Mouse (Mus musculus) heart, embryonic 15.5 days (tissue): ENCODE measurements around the gene Lamp5. TPM values are rescaled to one million over a fixed set of nuclear protein-coding genes. Genes with fewer than 3 reads are reported as not detected.

ENCODE experiments used
- ATAC-seq: fragments of 200-750 bp; cut with Nextera tagmentation; replicated peaks from 2 replicates; pipeline ENCODE4 v1.8.0; 2017; ENCODE audit warnings: low read depth, moderate TSS enrichment; ENCODE audit not compliant: insufficient number of reproducible peaks, insufficient read depth, low FRiP score
- H3K27ac ChIP-seq: fragments of 300-500 bp; sonication (generic); 2 replicates; pipeline ENCODE4 v1.5.1; 2015; ENCODE audit warnings: mild to moderate bottlenecking, inconsistent platforms
- H3K27me3 ChIP-seq: fragments of 300-500 bp; sonication (generic); 2 replicates; pipeline ENCODE4 v1.6.1; 2015; ENCODE audit warnings: inconsistent platforms
- H3K36me3 ChIP-seq: fragments of 300-500 bp; sonication (generic); 2 replicates; pipeline ENCODE4 v1.6.1; 2015; ENCODE audit warnings: mild to moderate bottlenecking, inconsistent platforms
- H3K4me1 ChIP-seq: fragments of 300-500 bp; sonication (generic); replicated peaks from 2 replicates; pipeline ENCODE4 v1.6.1; 2015; ENCODE audit warnings: inconsistent platforms
- H3K4me2 ChIP-seq: fragments of 300-500 bp; sonication (generic); 2 replicates; pipeline ENCODE4 v1.6.1; 2015; ENCODE audit warnings: inconsistent platforms, mild to moderate bottlenecking, moderate library complexity
- H3K4me3 ChIP-seq: fragments of 300-500 bp; sonication (generic); 2 replicates; pipeline ENCODE4 v1.5.1; 2015; ENCODE audit warnings: mild to moderate bottlenecking, inconsistent platforms
- H3K9ac ChIP-seq: fragments of 300-500 bp; sonication (generic); 2 replicates; pipeline ENCODE4 v1.6.1; 2015; ENCODE audit warnings: mild to moderate bottlenecking, inconsistent platforms
- H3K9me3 ChIP-seq: fragments of 300-500 bp; sonication (generic); replicated peaks from 2 replicates; pipeline ENCODE4 v1.6.1; 2016; ENCODE audit warnings: inconsistent platforms
- WGBS: fragments of 180-500 bp; shearing (Covaris S2); methylation state at CpG from one replicate; pipeline ENCODE4 v1.1.7; 2015; ENCODE audit warnings: mixed read lengths; 5-methylcytosine and 5-hydroxymethylcytosine counted together
- polyA plus RNA-seq: library from polyadenylated mRNA; unstranded; fragments of >200 nt; fragmentation: Nextera tagmentation; extraction: Ambion mirVana; gene quantifications from 2 replicates; pipeline ENCODE4 v1.2.1, GENCODE M21; 2015

Lamp5 gene
- 0.39 TPM in 1 of 2 replicates, not detected in the other for polyA plus RNA-seq

- 7% methylated on average over 8 of the region's 8 CpGs for WGBS
Measured at GRCm38 (mm10) chr2:136051688-136052289, at the start of gene Lamp5. Gene Lamp5 (plus strand): TSS chr2:136052239.

GRCm38 (mm10) chr2:136003836-136004235, 48.2 kb upstream of the Lamp5 start:
- ATAC-seq: no peak
- H3K9ac ChIP-seq: no peak overlapping the region
- no peak overlapping the region for H3K27ac ChIP-seq
- peaks cover 18% of the 10 kb centered on the region for H3K36me3 ChIP-seq
- no peaks in the 10 kb centered on the region for H3K4me1 ChIP-seq
- no peak overlapping the region for H3K4me3 ChIP-seq
- no peaks in the 10 kb centered on the region for H3K27me3 ChIP-seq
- WGBS: 89% methylated on average over 1 of the region's 1 CpGs
- H3K4me2 ChIP-seq: no peak overlapping the region
- H3K9me3 ChIP-seq: no peaks in the 10 kb centered on the region

More at GRCm38 (mm10) chr2:136051688-136052289, at the start of gene Lamp5:
- no peak for ATAC-seq
- Histone ChIP-seq H3K9ac (no peak within 1 kb of the TSS), H3K4me1 (no peaks in the 10 kb centered on the region), H3K27me3 (peaks cover 23% of the 10 kb centered on the region), H3K4me2 (peak within 1 kb of the TSS; percentile 29), H3K36me3 (no peaks in the 10 kb centered on the region), H3K9me3 (no peaks in the 10 kb centered on the region), H3K27ac (no peak within 1 kb of the TSS), H3K4me3 (0 out of 2 replicates have a peak within 1 kb of the TSS, but pooled peaks have one; percentile 12)

GRCm38 (mm10) chr2:136006280-136006679, 45.8 kb upstream of the Lamp5 start:
- H3K27ac ChIP-seq: no peak overlapping the region
- H3K4me3 ChIP-seq: no peak overlapping the region
- no peak overlapping the region for H3K4me2 ChIP-seq
- H3K9me3 ChIP-seq: no peaks in the 10 kb centered on the region
- no peak overlapping the region for H3K9ac ChIP-seq
- no peaks in the 10 kb centered on the region for H3K27me3 ChIP-seq
- H3K4me1 ChIP-seq: no peaks in the 10 kb centered on the region
- 87% methylated on average over 5 of the region's 5 CpGs for WGBS
- no peak for ATAC-seq
- H3K36me3 ChIP-seq: peaks cover 18% of the 10 kb centered on the region

GRCm38 (mm10) chr2:136012759-136013158, 39.3 kb upstream of the Lamp5 start:
- H3K4me1 ChIP-seq: no peaks in the 10 kb centered on the region
- no peak for ATAC-seq
- no peak overlapping the region for H3K4me3 ChIP-seq
- H3K27ac ChIP-seq: no peak overlapping the region
- peaks cover 8% of the 10 kb centered on the region; the same call in 1 of the 2 replicates for H3K36me3 ChIP-seq
- H3K4me2 ChIP-seq: no peak overlapping the region
- WGBS: 92% methylated on average over 9 of the region's 9 CpGs
- no peak overlapping the region for H3K9ac ChIP-seq
- no peaks in the 10 kb centered on the region for H3K9me3 ChIP-seq
- no peaks in the 10 kb centered on the region for H3K27me3 ChIP-seq

GRCm38 (mm10) chr2:136048464-136048863, 3.6 kb upstream of the Lamp5 start:
- Histone ChIP-seq H3K27ac (no peak overlapping the region), H3K27me3 (peaks cover 19% of the 10 kb centered on the region), H3K4me1 (no peaks in the 10 kb centered on the region), H3K9ac (no peak overlapping the region), H3K36me3 (no peaks in the 10 kb centered on the region), H3K4me2 (no peak overlapping the region), H3K4me3 (no peak overlapping the region), H3K9me3 (no peaks in the 10 kb centered on the region)
- WGBS: 88% methylated on average over 4 of the region's 4 CpGs
- no peak for ATAC-seq

GRCm38 (mm10) chr2:136050793-136051615, 1.0 kb upstream of the Lamp5 start:
- H3K4me1 ChIP-seq: no peaks in the 10 kb centered on the region
- H3K27me3 ChIP-seq: peaks cover 23% of the 10 kb centered on the region
- H3K9ac ChIP-seq: no peak overlapping the region
- 19% methylated on average over 27 of the region's 27 CpGs for WGBS
- H3K4me3 ChIP-seq: 0 out of 2 replicates have a peak overlapping the region, but pooled peaks have one; percentile 12
- no peaks in the 10 kb centered on the region for H3K9me3 ChIP-seq
- peak overlapping the region; percentile 29 for H3K4me2 ChIP-seq
- no peaks in the 10 kb centered on the region for H3K36me3 ChIP-seq
- H3K27ac ChIP-seq: no peak overlapping the region
- ATAC-seq: no peak

GRCm38 (mm10) chr2:136057861-136058331, 5.9 kb downstream of the Lamp5 start:
- Histone ChIP-seq H3K27me3 (peaks cover 53% of the 10 kb centered on the region), H3K4me3 (peak overlapping the region; percentile 13; the same call in 1 of the 2 replicates), H3K4me2 (peak overlapping the region; percentile 47), H3K9ac (no peak overlapping the region), H3K4me1 (peaks cover 12% of the 10 kb centered on the region), H3K9me3 (no peaks in the 10 kb centered on the region), H3K27ac (no peak overlapping the region), H3K36me3 (no peaks in the 10 kb centered on the region)
- WGBS: 6% methylated on average over 19 of the region's 19 CpGs
- no peak for ATAC-seq

- no peak overlapping the region for H3K9ac ChIP-seq
- ATAC-seq: no peak
- whole genome bisulfite sequencing: 12% methylated on average over 7 of the region's 7 CpGs
- H3K27me3 ChIP-seq: peaks cover 49% of the 10 kb centered on the region
- no peak overlapping the region for H3K27ac ChIP-seq
- peaks cover 12% of the 10 kb centered on the region for H3K4me1 ChIP-seq
- H3K9me3 ChIP-seq: no peaks in the 10 kb centered on the region
- H3K4me3 ChIP-seq: peak overlapping the region; percentile 13; the same call in 1 of the 2 replicates
- peak overlapping the region; percentile 47 for H3K4me2 ChIP-seq
- H3K36me3 ChIP-seq: no peaks in the 10 kb centered on the region
Measured at GRCm38 (mm10) chr2:136058398-136058797, 6.4 kb downstream of the Lamp5 start.

- WGBS: 3% methylated on average over 37 of the region's 37 CpGs
- Histone ChIP-seq H3K4me2 (peak overlapping the region; percentile 36; the same call in 1 of the 2 replicates), H3K9me3 (no peaks in the 10 kb centered on the region), H3K27ac (no peak overlapping the region), H3K36me3 (no peaks in the 10 kb centered on the region), H3K9ac (no peak overlapping the region), H3K4me1 (peaks cover 12% of the 10 kb centered on the region), H3K27me3 (peaks cover 49% of the 10 kb centered on the region), H3K4me3 (peak overlapping the region; percentile 14; the same call in 1 of the 2 replicates)
- no peak for ATAC-seq
Measured at GRCm38 (mm10) chr2:136059029-136059669, 7.1 kb downstream of the Lamp5 start.

GRCm38 (mm10) chr2:136064356-136064755, 12.3 kb downstream of the Lamp5 start:
- WGBS: 93% methylated on average over 1 of the region's 1 CpGs
- no peak for ATAC-seq

GRCm38 (mm10) chr2:136095978-136096377, 43.9 kb downstream of the Lamp5 start:
- Histone ChIP-seq H3K36me3 (no peaks in the 10 kb centered on the region), H3K4me3 (no peak overlapping the region), H3K4me2 (no peak overlapping the region), H3K27ac (no peak overlapping the region), H3K4me1 (no peaks in the 10 kb centered on the region), H3K9me3 (no peaks in the 10 kb centered on the region), H3K27me3 (no peaks in the 10 kb centered on the region), H3K9ac (no peak overlapping the region)
- ATAC-seq: no peak
- WGBS: 46% methylated on average over 2 of the region's 2 CpGs

More at GRCm38 (mm10) chr2:136064356-136064755, 12.3 kb downstream of the Lamp5 start:
- Histone ChIP-seq H3K27me3 (peaks cover 23% of the 10 kb centered on the region), H3K27ac (no peak overlapping the region), H3K36me3 (no peaks in the 10 kb centered on the region), H3K9me3 (no peaks in the 10 kb centered on the region), H3K4me3 (no peak overlapping the region), H3K4me1 (peaks cover under 1% of the 10 kb centered on the region), H3K9ac (no peak overlapping the region), H3K4me2 (no peak overlapping the region)
